Mouse (Mus musculus): ENCODE results near the gene Gm49321.

Gene Gm49321

GRCm38 (mm10) chr12:74014739-74015270 lies 77.4 kb downstream of the Gm49321 start:
- no peak for DNase-seq

- no peak for DNase-seq
These were observed 78.0 kb downstream of the Gm49321 start for GRCm38 (mm10) chr12:74015491-74015890.
